Mouse (Mus musculus) myocyte (in vitro differentiated cells): ENCODE measurements at regions not wholly inside any gene's neighbourhood (a gene's known extent, or its start where the extent isn't known, plus 50 kb on each side); places are given as distances from the start of the nearest gene placed in this dataset.

Experiments used
- H3K27me3 ChIP-seq: one replicate; pipeline ENCODE4 v1.6.1; 2011; ENCODE audit not compliant: control insufficient read depth, insufficient read depth, insufficient read length
- H3K36me3 ChIP-seq: one replicate; pipeline ENCODE4 v1.6.1; 2011; ENCODE audit not compliant: control insufficient read depth, insufficient read depth
- H3K4me2 ChIP-seq: one replicate; pipeline ENCODE4 v1.6.1; 2011; ENCODE audit warnings: low read depth, control low read depth
- H3K4me3 ChIP-seq: one replicate; pipeline ENCODE4 v1.5.1; 2011; ENCODE audit warnings: mild to moderate bottlenecking, control low read depth, moderate library complexity
- H3K79me2 ChIP-seq: one replicate; pipeline ENCODE4 v1.6.1; 2011; ENCODE audit not compliant: control insufficient read depth, insufficient read depth
- H3ac ChIP-seq: one replicate; pipeline ENCODE4 v1.6.1; 2011; ENCODE audit not compliant: control insufficient read depth, insufficient read length
- CEBPB ChIP-seq: IDR thresholded peaks from 2 replicates; pipeline ENCODE4 v1.6.1; 2011; ENCODE audit warnings: mild to moderate bottlenecking, moderate library complexity; ENCODE audit not compliant: poor library complexity, insufficient read depth, severe bottlenecking
- E2F4 ChIP-seq: IDR thresholded peaks from one replicate; pipeline ENCODE4 v1.6.1; 2011; ENCODE audit warnings: mild to moderate bottlenecking, control low read depth, moderate library complexity; ENCODE audit not compliant: insufficient read depth
- MAX ChIP-seq: IDR thresholded peaks from one replicate; pipeline ENCODE4 v1.6.1; 2011; ENCODE audit warnings: low read depth, mild to moderate bottlenecking, control low read depth
- MYOD1 ChIP-seq, 3 experiments: IDR thresholded peaks; one replicate each; pipeline ENCODE4 v1.6.1; 2011; ENCODE audit warnings: control low read depth in 2 of 3, low read depth in 2 of 3, mild to moderate bottlenecking in 2 of 3, moderate library complexity in 1 of 3; ENCODE audit not compliant: insufficient read length in 2 of 3, control insufficient read depth in 1 of 3
- MYOG ChIP-seq, 3 experiments: IDR thresholded peaks; one replicate each; pipeline ENCODE4 v1.6.1; 2011; ENCODE audit warnings: control low read depth in 2 of 3, low read depth in 2 of 3, mild to moderate bottlenecking in 2 of 3; ENCODE audit not compliant: insufficient read length in 2 of 3, control insufficient read depth in 1 of 3, insufficient read depth in 1 of 3
- POLR2A ChIP-seq: IDR thresholded peaks from one replicate; pipeline ENCODE4 v1.6.1; 2011; ENCODE audit warnings: low read depth, mild to moderate bottlenecking, control low read depth, moderate library complexity; ENCODE audit not compliant: insufficient read length
- POLR2AphosphoS2 ChIP-seq: IDR thresholded peaks from one replicate; pipeline ENCODE4 v1.6.1; 2011; ENCODE audit warnings: low read depth, control low read depth; ENCODE audit not compliant: insufficient read length
- REST ChIP-seq: IDR thresholded peaks from one replicate; pipeline ENCODE4 v1.6.1; 2011; ENCODE audit warnings: mild to moderate bottlenecking, control low read depth, moderate library complexity; ENCODE audit not compliant: insufficient read depth, insufficient read length
- SRF ChIP-seq: IDR thresholded peaks from one replicate; pipeline ENCODE4 v1.6.1; 2011; ENCODE audit warnings: low read depth; ENCODE audit not compliant: control insufficient read depth, insufficient read length
- TCF12 ChIP-seq: IDR thresholded peaks from one replicate; pipeline ENCODE4 v1.6.1; 2011; ENCODE audit warnings: mild to moderate bottlenecking, control low read depth; ENCODE audit not compliant: poor library complexity, insufficient read depth, severe bottlenecking
- TCF3 ChIP-seq: IDR thresholded peaks from one replicate; pipeline ENCODE4 v1.6.1; 2011; ENCODE audit warnings: low read depth, control low read depth; ENCODE audit not compliant: insufficient read length
- USF1 ChIP-seq: IDR thresholded peaks from one replicate; pipeline ENCODE4 v1.6.1; 2011; ENCODE audit warnings: low read depth, mild to moderate bottlenecking, control low read depth, moderate library complexity

DNA sequence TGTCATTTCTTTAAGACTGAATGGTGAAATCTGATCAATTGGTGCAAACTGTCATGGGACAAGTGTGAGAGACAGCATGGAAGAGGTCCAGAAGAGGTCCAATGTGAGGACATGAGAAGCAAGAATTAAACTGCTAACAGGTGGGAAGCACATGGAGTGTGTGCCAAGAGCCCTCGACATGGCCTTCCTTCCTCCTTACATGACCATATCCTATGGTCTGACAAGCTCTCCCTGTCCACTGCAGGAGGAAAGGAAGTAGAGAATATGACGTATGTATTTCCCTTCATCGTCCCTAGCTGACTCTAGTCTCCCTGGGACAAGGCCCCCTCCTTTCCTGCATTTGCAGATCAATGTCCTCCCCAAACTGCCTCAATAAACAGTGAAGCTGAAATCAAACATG is 152.1 kb downstream of the Dad1 start:
- Histone ChIP-seq H3K27me3 (no peaks in the 10 kb centered on the region), H3ac (no peak overlapping the region), H3K4me3 (no peak overlapping the region), H3K36me3 (no peaks in the 10 kb centered on the region), H3K79me2 (no peaks in the 10 kb centered on the region), H3K4me2 (no peak overlapping the region)
- TF ChIP-seq USF1 = no peak
- TF ChIP-seq POLR2A = no peak
- no peak for TF ChIP-seq MAX
- no peak for TF ChIP-seq MYOG (IDR thresholded peaks at IDR 0.05; ENCODE audit: control insufficient read depth in 1 of 3, insufficient read depth in 1 of 3, insufficient read length in 2 of 3, low read depth in 2 of 3)
- TF ChIP-seq E2F4 = no peak

DNA sequence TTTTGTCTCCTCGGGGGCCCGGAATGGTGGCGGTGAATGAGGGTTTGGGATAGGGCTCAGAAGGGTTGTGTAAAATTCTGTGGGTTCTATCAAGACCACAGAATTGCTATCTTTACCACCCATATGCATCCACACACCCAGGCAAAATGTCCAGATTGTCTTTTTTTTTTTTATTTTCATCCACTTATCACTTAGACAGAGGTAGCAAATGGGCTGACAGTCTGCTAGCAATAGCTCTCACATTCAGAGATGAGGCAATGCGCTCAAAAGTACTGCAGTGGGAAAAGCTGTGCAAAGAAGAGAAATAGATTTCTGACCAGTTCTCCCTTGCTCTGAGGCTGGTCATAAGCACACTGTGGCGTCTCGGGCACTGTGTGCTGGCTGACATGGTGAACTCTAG is 154.5 kb downstream of the Dad1 start:
- H3K4me2 ChIP-seq = no peak overlapping the region
- H3K36me3 ChIP-seq = no peaks in the 10 kb centered on the region
- no peak for TF ChIP-seq TCF12
- no peaks in the 10 kb centered on the region for H3K27me3 ChIP-seq
- no peak overlapping the region for H3ac ChIP-seq
- H3K4me3 ChIP-seq = no peak overlapping the region
- no peaks in the 10 kb centered on the region for H3K79me2 ChIP-seq

DNA sequence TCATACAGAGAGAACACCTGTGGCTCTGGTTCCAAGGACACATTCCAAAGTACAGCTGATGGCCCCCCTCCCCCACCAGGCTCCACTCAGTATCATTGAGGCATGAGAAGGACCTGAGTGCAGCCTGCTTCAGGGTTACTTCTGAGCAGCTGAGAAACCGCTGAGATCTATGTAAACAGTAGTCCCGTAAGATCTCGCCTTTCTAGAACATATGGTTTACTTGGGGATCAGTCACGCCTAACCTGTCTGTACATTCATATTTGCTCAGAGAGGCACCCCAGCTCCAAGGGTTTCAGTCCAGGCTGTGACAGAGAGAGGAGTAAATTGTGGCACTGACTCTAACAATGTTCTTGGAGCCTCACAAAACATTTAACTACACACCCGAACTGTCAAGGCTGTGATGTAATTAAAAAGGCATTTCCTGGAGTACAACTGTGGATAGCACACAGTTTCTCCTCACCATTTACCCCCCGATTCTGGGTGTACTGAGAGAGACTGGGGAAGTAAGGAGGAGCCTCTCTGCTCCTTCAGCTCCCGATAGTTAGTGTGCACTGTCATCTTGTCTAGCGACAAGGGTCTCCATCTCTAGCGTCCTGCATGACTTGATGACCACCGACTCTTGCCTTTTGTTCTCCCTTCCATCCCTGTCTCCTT is 155.7 kb downstream of the Dad1 start:
- Histone ChIP-seq H3K4me3 (no peak overlapping the region), H3K79me2 (no peaks in the 10 kb centered on the region), H3K4me2 (peak overlapping the region; percentile 61), H3K36me3 (no peaks in the 10 kb centered on the region), H3ac (no peak overlapping the region), H3K27me3 (no peaks in the 10 kb centered on the region)
- TF ChIP-seq POLR2A = no peak
- TF ChIP-seq E2F4 = no peak
- TF ChIP-seq TCF12 = no peak
- no peak for TF ChIP-seq MYOD1 (IDR thresholded peaks at IDR 0.05; ENCODE audit: control insufficient read depth in 1 of 3, insufficient read length in 2 of 3, low read depth in 2 of 3)
- no peak for TF ChIP-seq SRF
- no peak for TF ChIP-seq CEBPB
- no peak for TF ChIP-seq MYOG (IDR thresholded peaks at IDR 0.05; ENCODE audit: control insufficient read depth in 1 of 3, insufficient read depth in 1 of 3, insufficient read length in 2 of 3, low read depth in 2 of 3)
- TF ChIP-seq MAX = no peak
- no peak for TF ChIP-seq USF1
- no peak for TF ChIP-seq REST
- TF ChIP-seq TCF3 = no peak
- no peak for TF ChIP-seq POLR2AphosphoS2

DNA sequence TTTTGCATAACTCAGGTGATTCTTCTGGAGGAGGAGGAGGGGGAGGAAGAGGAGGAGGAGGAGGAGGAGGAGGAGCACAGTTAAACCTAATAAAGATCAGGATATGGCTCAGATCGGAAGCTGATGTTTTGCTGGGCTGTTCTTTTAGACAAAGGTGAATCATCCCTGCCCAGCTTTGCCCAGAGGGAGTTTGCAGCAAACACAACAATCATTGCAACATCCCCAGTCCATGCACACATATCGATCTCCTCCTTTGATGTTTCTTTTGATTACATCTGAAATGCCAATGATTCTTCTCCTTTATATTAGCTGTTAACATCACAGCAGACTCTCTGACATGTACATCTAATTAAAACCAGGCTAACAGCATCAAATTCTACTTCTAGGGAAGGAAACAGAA is 156.9 kb downstream of the Dad1 start:
- Histone ChIP-seq H3K4me3 (no peak overlapping the region), H3K79me2 (no peaks in the 10 kb centered on the region), H3K36me3 (no peaks in the 10 kb centered on the region), H3ac (no peak overlapping the region), H3K4me2 (peak overlapping the region; percentile 61), H3K27me3 (no peaks in the 10 kb centered on the region)
- TF ChIP-seq TCF3 (no peak), MYOD1 (IDR thresholded peaks at IDR 0.05; ENCODE audit: control insufficient read depth in 1 of 3, insufficient read length in 2 of 3, low read depth in 2 of 3) (no peak), SRF (no peak), CEBPB (peak; percentile 93), POLR2AphosphoS2 (no peak), MAX (no peak)

DNA sequence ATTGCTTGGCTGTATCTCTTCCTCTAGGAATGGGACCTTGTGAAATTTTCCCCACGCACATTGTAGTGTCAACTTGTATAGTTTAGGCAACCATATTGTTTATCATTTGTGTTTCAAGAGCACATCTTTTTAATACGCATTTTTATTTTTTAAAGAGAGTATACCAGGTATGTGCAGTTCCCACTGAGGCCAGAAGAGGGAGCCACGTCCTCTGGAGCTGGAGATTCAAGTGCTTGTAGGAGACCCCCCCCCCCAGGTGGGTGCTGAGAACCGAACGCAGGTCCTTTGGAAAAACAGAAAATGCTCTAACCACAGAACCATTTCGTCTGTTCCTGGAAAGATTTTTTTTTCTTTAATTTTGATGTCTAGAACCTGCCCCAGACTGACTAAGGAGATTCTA is 161.5 kb downstream of the Dad1 start:
- Histone ChIP-seq H3K36me3 (no peaks in the 10 kb centered on the region), H3ac (no peak overlapping the region), H3K4me3 (no peak overlapping the region), H3K79me2 (no peaks in the 10 kb centered on the region), H3K4me2 (no peak overlapping the region), H3K27me3 (no peaks in the 10 kb centered on the region)
- TF ChIP-seq TCF12 = no peak
- TF ChIP-seq MAX = no peak
- TF ChIP-seq REST = no peak
- no peak for TF ChIP-seq MYOG (IDR thresholded peaks at IDR 0.05; ENCODE audit: control insufficient read depth in 1 of 3, insufficient read depth in 1 of 3, insufficient read length in 2 of 3, low read depth in 2 of 3)
- TF ChIP-seq USF1 = no peak
- no peak for TF ChIP-seq TCF3
- TF ChIP-seq POLR2AphosphoS2 = no peak
- TF ChIP-seq POLR2A = no peak
- TF ChIP-seq E2F4 = no peak
- TF ChIP-seq SRF = no peak
- TF ChIP-seq MYOD1 (IDR thresholded peaks at IDR 0.05; ENCODE audit: control insufficient read depth in 1 of 3, insufficient read length in 2 of 3, low read depth in 2 of 3) = no peak
- no peak for TF ChIP-seq CEBPB
